Mouse (Mus musculus) olfactory bulb, adult 2 months (tissue): ENCODE measurements at regions not wholly inside any gene's neighbourhood (a gene's known extent, or its start where the extent isn't known, plus 50 kb on each side); places are given as distances from the start of the nearest gene placed in this dataset.

Experiments
- CTCF ChIP-seq: fragments of 200-500 bp; IDR thresholded peaks from 2 replicates; pipeline ENCODE4 v1.5.1; 2012; ENCODE audit warnings: low read depth, mild to moderate bottlenecking, low read length, moderate library complexity; ENCODE audit not compliant: insufficient read depth
- POLR2A ChIP-seq: fragments of 200-500 bp; IDR thresholded peaks from 2 replicates; pipeline ENCODE4 v1.6.1; 2012; ENCODE audit warnings: mild to moderate bottlenecking, low read depth, low read length, moderate library complexity; ENCODE audit not compliant: insufficient read depth

- no peak for TF ChIP-seq POLR2A
- TF ChIP-seq CTCF = no peak
Observed at GRCm38 (mm10) chr2:74199550-74199949, 288.4 kb upstream of the Atp5g3 start.
